Mouse (Mus musculus): Measurements from ENCODE around the gene Ubr2. TPM values are rescaled to one million over a fixed set of nuclear protein-coding genes. Genes with fewer than 3 reads are reported as not detected.
A peak's percentile ranks its signal among the peaks of the same experiment; 100 is the strongest.

Gene Ubr2
- polyA plus RNA-seq (2016; fragmentation: Nextera tagmentation; extraction: Ambion mirVana) = 23.5 and 23.7 TPM in 2 replicates

DNA sequence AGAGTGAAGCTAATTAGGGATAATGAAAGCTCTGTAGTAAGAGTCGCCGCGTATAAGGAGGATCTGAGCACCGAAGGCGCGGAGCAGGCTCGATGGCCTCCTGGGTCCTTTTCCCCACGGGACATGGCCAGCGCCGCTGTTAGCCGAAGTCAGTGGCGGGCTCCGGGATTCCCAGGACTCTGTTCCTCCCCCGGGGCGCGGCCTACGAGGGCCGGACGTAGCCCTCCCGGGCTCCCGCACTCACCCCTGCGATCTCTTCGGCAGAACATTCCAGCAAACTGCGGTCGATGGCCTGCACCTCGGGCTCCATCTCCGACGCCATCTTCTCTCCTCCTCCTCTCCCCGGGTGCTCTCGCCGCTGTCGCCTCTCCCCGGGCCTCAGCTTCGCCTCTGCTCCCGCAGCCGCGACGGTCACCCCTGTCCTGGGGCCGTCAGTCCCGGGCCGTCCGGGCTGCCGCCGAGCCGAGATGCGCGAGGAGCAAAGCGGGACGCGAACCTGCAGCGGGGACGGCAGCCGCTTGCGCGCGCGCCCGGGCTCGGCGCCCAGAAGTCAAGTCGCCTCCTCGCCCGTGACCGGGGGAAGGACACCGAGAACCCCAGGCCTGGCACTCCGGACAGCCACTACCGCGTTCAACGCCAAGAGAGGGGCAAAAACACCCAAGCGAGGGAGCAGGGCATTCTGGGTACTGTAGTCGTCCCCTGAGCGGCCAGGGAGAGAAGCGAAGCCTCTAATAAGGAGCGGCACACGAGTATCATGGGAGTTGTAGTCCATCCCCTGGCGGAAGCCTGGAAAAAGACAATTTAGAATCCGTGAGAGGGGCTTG, at the start of gene Ubr2:
Gene Ubr2 (minus strand): TSS at position 659 of the 824 bp plus-strand sequence.
- H3K4me2 ChIP-seq (replicated peaks) = peak within 1 kb of the TSS; percentile 83
- peak within 1 kb of the TSS; percentile 94 for H3K9ac ChIP-seq
- peaks cover 3% of the 10 kb centered on the region; the same call in 1 of the 2 replicates for H3K27me3 ChIP-seq
- no peaks in the 10 kb centered on the region for H3K9me3 ChIP-seq (replicated peaks)
- peaks cover 21% of the 10 kb centered on the region for H3K4me1 ChIP-seq
- WGBS = under 1% methylated on average over 75 of the region's 77 CpGs
- H3K4me3 ChIP-seq = peak within 1 kb of the TSS; percentile 97
- ATAC-seq (ENCODE audit: low FRiP score) = peak; percentile 97
- H3K36me3 ChIP-seq = no peaks in the 10 kb centered on the region
- H3K27ac ChIP-seq = peak within 1 kb of the TSS; percentile 95

DNA sequence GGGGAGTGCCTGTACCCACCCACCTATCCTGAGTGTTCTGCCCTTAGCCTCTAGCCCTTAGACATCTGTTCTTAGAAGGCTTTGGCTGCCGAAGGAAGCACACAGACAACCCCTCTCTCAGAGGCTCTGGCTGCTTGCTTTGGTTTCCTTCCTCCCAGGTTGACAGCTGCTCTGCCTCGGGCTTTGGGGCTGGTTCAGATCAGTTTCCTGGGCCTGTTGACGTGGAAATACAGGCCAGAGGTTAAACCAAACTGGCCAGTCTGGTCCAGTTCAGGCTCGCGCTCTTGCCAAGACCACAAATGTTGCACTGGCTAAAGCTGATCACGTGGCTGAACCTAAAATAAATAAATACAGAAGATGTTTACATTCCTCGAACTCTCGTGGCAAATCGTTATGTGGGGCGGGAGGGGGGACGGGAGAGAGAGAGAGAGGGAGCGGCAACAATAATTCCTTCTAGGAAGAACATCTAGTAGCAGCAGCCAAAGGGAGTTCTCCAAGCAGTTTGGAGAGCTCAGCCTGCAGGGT, 49.5 kb upstream of the Ubr2 start:
- Histone ChIP-seq H3K27me3 (no peaks in the 10 kb centered on the region), H3K36me3 (no peaks in the 10 kb centered on the region), H3K4me1 (no peaks in the 10 kb centered on the region), H3K9me3 (replicated peaks) (peaks cover 6% of the 10 kb centered on the region; the same call in 1 of the 2 replicates), H3K9ac (no peak overlapping the region), H3K27ac (no peak overlapping the region), H3K4me2 (replicated peaks) (no peak overlapping the region), H3K4me3 (no peak overlapping the region)
- 54% methylated on average over 12 of the region's 12 CpGs for WGBS
- no peak for ATAC-seq (ENCODE audit: low FRiP score)

- no peaks in the 10 kb centered on the region for H3K27me3 ChIP-seq
- WGBS = 98% methylated on average over 4 of the region's 4 CpGs
- no peaks in the 10 kb centered on the region for H3K4me1 ChIP-seq
- no peak for ATAC-seq (ENCODE audit: low FRiP score)
- peaks cover 6% of the 10 kb centered on the region; the same call in 1 of the 2 replicates for H3K9me3 ChIP-seq (replicated peaks)
- no peak overlapping the region for H3K27ac ChIP-seq
- no peak overlapping the region for H3K4me3 ChIP-seq
- H3K9ac ChIP-seq = no peak overlapping the region
- no peak overlapping the region for H3K4me2 ChIP-seq (replicated peaks)
- H3K36me3 ChIP-seq = no peaks in the 10 kb centered on the region
Measured at GRCm38 (mm10) chr17:47057966-47058365, 47.6 kb upstream of the Ubr2 start.

- no peaks in the 10 kb centered on the region for H3K27me3 ChIP-seq
- H3K4me1 ChIP-seq = no peaks in the 10 kb centered on the region
- WGBS = 83% methylated on average over 6 of the region's 6 CpGs
- no peak overlapping the region for H3K27ac ChIP-seq
- H3K9ac ChIP-seq = no peak overlapping the region
- H3K36me3 ChIP-seq = no peaks in the 10 kb centered on the region
- H3K4me2 ChIP-seq (replicated peaks) = no peak overlapping the region
- H3K9me3 ChIP-seq (replicated peaks) = peaks cover 6% of the 10 kb centered on the region; the same call in 1 of the 2 replicates
- no peak overlapping the region for H3K4me3 ChIP-seq
- no peak for ATAC-seq (ENCODE audit: low FRiP score)
Measured at GRCm38 (mm10) chr17:47056476-47056875, 46.1 kb upstream of the Ubr2 start.

GRCm38 (mm10) chr17:47055121-47055520, 44.8 kb upstream of the Ubr2 start:
- Histone ChIP-seq H3K4me3 (no peak overlapping the region), H3K9me3 (replicated peaks) (peaks cover 6% of the 10 kb centered on the region; the same call in 1 of the 2 replicates), H3K9ac (no peak overlapping the region), H3K36me3 (no peaks in the 10 kb centered on the region), H3K4me1 (no peaks in the 10 kb centered on the region), H3K27ac (no peak overlapping the region), H3K4me2 (replicated peaks) (no peak overlapping the region), H3K27me3 (no peaks in the 10 kb centered on the region)
- no peak for ATAC-seq (ENCODE audit: low FRiP score)
- 88% methylated on average over 7 of the region's 7 CpGs for WGBS

GRCm38 (mm10) chr17:47054613-47055012, 44.3 kb upstream of the Ubr2 start:
- no peaks in the 10 kb centered on the region for H3K27me3 ChIP-seq
- H3K36me3 ChIP-seq = no peaks in the 10 kb centered on the region
- H3K4me1 ChIP-seq = no peaks in the 10 kb centered on the region
- no peak for ATAC-seq (ENCODE audit: low FRiP score)
- WGBS = 82% methylated on average over 11 of the region's 11 CpGs
- peaks cover 6% of the 10 kb centered on the region; the same call in 1 of the 2 replicates for H3K9me3 ChIP-seq (replicated peaks)
- no peak overlapping the region for H3K9ac ChIP-seq
- no peak overlapping the region for H3K4me3 ChIP-seq
- no peak overlapping the region for H3K27ac ChIP-seq
- no peak overlapping the region for H3K4me2 ChIP-seq (replicated peaks)

- 93% methylated on average over 3 of the region's 3 CpGs for whole genome bisulfite sequencing
- no peak overlapping the region for H3K4me3 ChIP-seq
- no peaks in the 10 kb centered on the region for H3K9me3 ChIP-seq (replicated peaks)
- H3K4me2 ChIP-seq (replicated peaks) = no peak overlapping the region
- no peaks in the 10 kb centered on the region for H3K4me1 ChIP-seq
- no peaks in the 10 kb centered on the region for H3K36me3 ChIP-seq
- ATAC-seq (ENCODE audit: low FRiP score) = no peak
- no peaks in the 10 kb centered on the region for H3K27me3 ChIP-seq
- no peak overlapping the region for H3K9ac ChIP-seq
- no peak overlapping the region for H3K27ac ChIP-seq
Measured at GRCm38 (mm10) chr17:47050678-47051077, 40.3 kb upstream of the Ubr2 start.

GRCm38 (mm10) chr17:47042866-47043265, 32.5 kb upstream of the Ubr2 start:
- Histone ChIP-seq H3K4me2 (replicated peaks) (no peak overlapping the region), H3K27ac (no peak overlapping the region), H3K9me3 (replicated peaks) (no peaks in the 10 kb centered on the region), H3K27me3 (no peaks in the 10 kb centered on the region), H3K9ac (no peak overlapping the region), H3K4me1 (no peaks in the 10 kb centered on the region), H3K36me3 (no peaks in the 10 kb centered on the region), H3K4me3 (no peak overlapping the region)
- no peak for ATAC-seq (ENCODE audit: low FRiP score)
- 97% methylated on average over 14 of the region's 14 CpGs for WGBS

DNA sequence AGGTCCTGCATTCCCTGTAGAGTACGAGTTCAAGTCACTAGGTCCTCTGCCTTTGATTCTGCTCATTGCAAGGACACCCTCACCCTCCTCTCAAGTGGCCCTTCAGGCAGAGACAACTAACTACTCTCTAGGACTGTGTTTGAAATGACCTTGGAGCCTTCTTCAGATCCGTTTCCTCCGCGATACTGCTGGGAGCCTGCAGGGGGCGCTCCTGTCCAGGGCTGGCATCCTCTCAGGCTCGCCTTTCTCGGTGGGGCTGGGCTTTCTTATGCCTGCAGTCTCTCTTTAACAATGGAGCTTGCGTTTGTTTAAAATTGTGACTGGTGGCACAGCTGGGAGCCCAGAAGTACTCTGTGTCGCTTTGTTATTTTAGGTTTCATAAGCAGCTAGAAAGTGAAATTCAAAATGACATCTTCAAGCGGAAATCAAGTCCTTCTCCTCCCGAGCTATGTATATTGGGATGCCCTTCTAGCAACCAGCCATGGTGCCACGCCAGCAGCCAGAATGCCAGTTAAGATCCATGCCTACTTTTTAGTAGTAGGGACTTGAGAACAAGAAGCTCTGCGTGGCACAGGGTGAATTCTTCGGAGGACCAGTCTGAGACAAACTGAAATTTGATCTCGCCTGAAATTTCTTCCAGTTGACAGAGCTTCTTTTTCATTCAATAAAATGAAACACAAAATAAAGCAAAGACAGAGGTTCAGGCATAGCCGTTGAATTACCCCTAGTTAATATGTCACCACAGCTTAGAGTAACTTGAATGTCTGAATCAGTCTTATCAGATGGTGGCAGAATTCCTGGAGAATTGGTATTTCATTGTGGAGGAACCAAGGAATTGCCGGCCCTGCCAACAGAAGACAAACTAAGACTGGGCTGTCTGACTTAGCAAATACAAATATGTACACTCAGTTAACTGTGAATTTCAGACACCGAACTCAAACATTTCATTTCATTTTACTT, 28.8 kb upstream of the Ubr2 start:
- peak; percentile 58; the same call in 1 of the 2 replicates for ATAC-seq (ENCODE audit: low FRiP score)
- H3K27ac ChIP-seq = no peak overlapping the region
- no peaks in the 10 kb centered on the region for H3K4me1 ChIP-seq
- no peaks in the 10 kb centered on the region for H3K27me3 ChIP-seq
- no peaks in the 10 kb centered on the region for H3K36me3 ChIP-seq
- 0 out of 2 replicates have a peak overlapping the region, but pooled peaks have one; percentile 2 for H3K4me3 ChIP-seq
- H3K9ac ChIP-seq = no peak overlapping the region
- no peaks in the 10 kb centered on the region for H3K9me3 ChIP-seq (replicated peaks)
- WGBS = 21% methylated on average over 18 of the region's 18 CpGs
- peak overlapping the region; percentile 41 for H3K4me2 ChIP-seq (replicated peaks)

DNA sequence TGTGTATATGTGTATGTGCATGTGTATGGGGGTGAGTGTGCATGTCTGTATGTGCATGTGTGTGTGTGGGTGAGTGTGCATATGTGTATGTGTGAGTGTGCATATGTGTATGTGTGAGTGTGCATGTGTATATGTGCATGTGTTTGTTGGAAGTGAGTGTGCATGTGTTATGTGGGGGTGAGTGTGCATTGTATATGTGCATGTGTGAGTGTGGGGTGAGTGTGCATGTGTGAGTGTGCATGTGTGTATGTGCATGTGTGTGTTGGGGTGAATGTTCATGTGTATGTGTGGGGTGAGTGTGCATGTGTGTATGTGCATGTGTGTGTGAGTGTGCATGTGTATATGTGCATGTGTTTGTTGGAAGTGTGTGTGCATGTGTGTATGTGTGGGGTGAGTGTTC, 24.2 kb upstream of the Ubr2 start:
- H3K27me3 ChIP-seq = no peaks in the 10 kb centered on the region
- no peaks in the 10 kb centered on the region for H3K4me1 ChIP-seq
- ATAC-seq (ENCODE audit: low FRiP score) = no peak
- H3K9ac ChIP-seq = no peak overlapping the region
- no peak overlapping the region for H3K4me2 ChIP-seq (replicated peaks)
- no peaks in the 10 kb centered on the region for H3K9me3 ChIP-seq (replicated peaks)
- no peak overlapping the region for H3K4me3 ChIP-seq
- no peak overlapping the region for H3K27ac ChIP-seq
- no peaks in the 10 kb centered on the region for H3K36me3 ChIP-seq

DNA sequence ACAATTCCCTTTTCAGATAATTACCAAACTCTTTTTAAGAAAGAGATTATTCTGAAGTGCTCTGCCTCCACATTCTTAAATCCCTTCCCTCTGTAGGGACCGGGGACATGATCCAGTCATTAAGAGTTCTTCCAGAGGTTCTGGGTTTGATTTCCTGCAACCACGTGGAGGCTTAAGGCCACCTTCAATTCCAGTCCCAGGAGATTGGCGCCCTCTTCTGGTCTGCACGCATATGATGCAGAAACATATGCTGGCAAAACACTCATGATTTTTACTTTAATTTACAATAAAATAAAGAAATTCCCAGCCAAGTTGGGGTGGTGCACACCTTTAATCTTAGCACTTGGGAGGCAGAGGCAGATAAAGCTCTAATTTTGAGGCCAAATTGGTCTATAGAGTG, 23.3 kb upstream of the Ubr2 start:
- Histone ChIP-seq H3K4me2 (replicated peaks) (no peak overlapping the region), H3K4me3 (no peak overlapping the region), H3K9me3 (replicated peaks) (no peaks in the 10 kb centered on the region), H3K9ac (no peak overlapping the region), H3K36me3 (no peaks in the 10 kb centered on the region), H3K27me3 (no peaks in the 10 kb centered on the region), H3K4me1 (no peaks in the 10 kb centered on the region), H3K27ac (no peak overlapping the region)
- no peak for ATAC-seq (ENCODE audit: low FRiP score)
- WGBS = 3% methylated on average over 4 of the region's 4 CpGs

GRCm38 (mm10) chr17:47024805-47025204, 14.4 kb upstream of the Ubr2 start:
- no peaks in the 10 kb centered on the region; the same call in 1 of the 2 replicates for H3K27me3 ChIP-seq
- 83% methylated on average over 1 of the region's 1 CpGs for WGBS
- ATAC-seq (ENCODE audit: low FRiP score) = no peak
- no peak overlapping the region for H3K9ac ChIP-seq
- no peak overlapping the region for H3K27ac ChIP-seq
- H3K4me3 ChIP-seq = no peak overlapping the region
- H3K4me1 ChIP-seq = no peaks in the 10 kb centered on the region
- no peaks in the 10 kb centered on the region for H3K36me3 ChIP-seq
- no peak overlapping the region for H3K4me2 ChIP-seq (replicated peaks)
- no peaks in the 10 kb centered on the region for H3K9me3 ChIP-seq (replicated peaks)
